Mouse (Mus musculus): ENCODE measurements around the gene Plekhg5. TPM values are rescaled to one million over a fixed set of nuclear protein-coding genes. Genes with fewer than 3 reads are reported as not detected.
A peak's percentile ranks its signal among the peaks of the same experiment; 100 is the strongest.

The Plekhg5 gene
- total and polyA plus RNA-seq, 2 experiments from 2014 or later, result 10.6 to 18.0 TPM

- no peak overlapping the region for H3K4me2 ChIP-seq (ENCODE audit: low read depth, low read length)
Measured at GRCm38 (mm10) chr4:152100541-152100940, 28.2 kb downstream of the Plekhg5 start.

GRCm38 (mm10) chr4:152101081-152101653 lies 28.9 kb downstream of the Plekhg5 start:
- no peak overlapping the region for H3K4me3 ChIP-seq (ENCODE audit: low read depth, low read length)
- 52% methylated on average over 7 of the region's 7 CpGs for WGBS
- peak overlapping the region; percentile 76 for H3K27ac ChIP-seq (ENCODE audit: low read depth)
- H3K4me1 ChIP-seq (ENCODE audit: control insufficient read depth, insufficient read depth), result peaks cover 10% of the 10 kb centered on the region
- no peak overlapping the region for H3K9ac ChIP-seq (replicated peaks; ENCODE audit: low read depth, low read length)
- peak; percentile 70 for DNase-seq (ENCODE audit: low spot score)
- TF ChIP-seq CTCF (IDR thresholded peaks at IDR 0.05; ENCODE audit: low read depth) (no peak), EP300 (IDR thresholded peaks at IDR 0.05; ENCODE audit: low read depth) (no peak)
- no peaks in the 10 kb centered on the region for H3K27me3 ChIP-seq (ENCODE audit: control insufficient read depth, insufficient read depth, low read length)
- no peaks in the 10 kb centered on the region for H3K9me3 ChIP-seq (replicated peaks; ENCODE audit: control insufficient read depth, low read length)
- peak; percentile 10; the same call in 1 of the 2 replicates for ATAC-seq (ENCODE audit: insufficient read depth, low read depth)
- peaks cover 37% of the 10 kb centered on the region for H3K36me3 ChIP-seq (replicated peaks; ENCODE audit: control insufficient read depth, insufficient read depth, low read length)
- H3K4me2 ChIP-seq (ENCODE audit: low read depth, low read length), result peak overlapping the region; percentile 7; the same call in 1 of the 2 replicates

More at GRCm38 (mm10) chr4:152100541-152100940, 28.2 kb downstream of the Plekhg5 start:
- DNase-seq (ENCODE audit: low spot score) (no peak), ATAC-seq (ENCODE audit: insufficient read depth, low read depth) (no peak)
- Histone ChIP-seq H3K4me3 (ENCODE audit: low read depth, low read length) (no peak overlapping the region), H3K4me1 (ENCODE audit: control insufficient read depth, insufficient read depth) (peaks cover 10% of the 10 kb centered on the region), H3K27ac (ENCODE audit: low read depth) (peak overlapping the region; percentile 76), H3K27me3 (ENCODE audit: control insufficient read depth, insufficient read depth, low read length) (no peaks in the 10 kb centered on the region), H3K36me3 (replicated peaks; ENCODE audit: control insufficient read depth, insufficient read depth, low read length) (peaks cover 31% of the 10 kb centered on the region), H3K9me3 (replicated peaks; ENCODE audit: control insufficient read depth, low read length) (no peaks in the 10 kb centered on the region), H3K9ac (replicated peaks; ENCODE audit: low read depth, low read length) (no peak overlapping the region)
- no peak for TF ChIP-seq CTCF (IDR thresholded peaks at IDR 0.05; ENCODE audit: low read depth)
- no peak for TF ChIP-seq EP300 (IDR thresholded peaks at IDR 0.05; ENCODE audit: low read depth)
- 35% methylated on average over 11 of the region's 11 CpGs for WGBS

- Histone ChIP-seq H3K9ac (replicated peaks; ENCODE audit: low read depth, low read length) (no peak overlapping the region), H3K27me3 (ENCODE audit: control insufficient read depth, insufficient read depth, low read length) (no peaks in the 10 kb centered on the region), H3K27ac (ENCODE audit: low read depth) (no peak overlapping the region), H3K4me2 (ENCODE audit: low read depth, low read length) (peak overlapping the region; percentile 7; the same call in 1 of the 2 replicates), H3K36me3 (replicated peaks; ENCODE audit: control insufficient read depth, insufficient read depth, low read length) (peaks cover 45% of the 10 kb centered on the region), H3K9me3 (replicated peaks; ENCODE audit: control insufficient read depth, low read length) (no peaks in the 10 kb centered on the region), H3K4me3 (ENCODE audit: low read depth, low read length) (no peak overlapping the region), H3K4me1 (ENCODE audit: control insufficient read depth, insufficient read depth) (peaks cover 10% of the 10 kb centered on the region)
- no peak for ATAC-seq (ENCODE audit: insufficient read depth, low read depth)
- no peak for DNase-seq (ENCODE audit: low spot score)
- WGBS, result 93% methylated on average over 16 of the region's 16 CpGs
- TF ChIP-seq EP300 (IDR thresholded peaks at IDR 0.05; ENCODE audit: low read depth) (no peak), CTCF (IDR thresholded peaks at IDR 0.05; ENCODE audit: low read depth) (no peak)
Measured at GRCm38 (mm10) chr4:152101921-152102320, 29.6 kb downstream of the Plekhg5 start.

GRCm38 (mm10) chr4:152103025-152103424 lies 30.7 kb downstream of the Plekhg5 start:
- Histone ChIP-seq H3K4me3 (ENCODE audit: low read depth, low read length) (no peak overlapping the region), H3K4me1 (ENCODE audit: control insufficient read depth, insufficient read depth) (peaks cover 14% of the 10 kb centered on the region), H3K36me3 (replicated peaks; ENCODE audit: control insufficient read depth, insufficient read depth, low read length) (peaks cover 53% of the 10 kb centered on the region), H3K9me3 (replicated peaks; ENCODE audit: control insufficient read depth, low read length) (no peaks in the 10 kb centered on the region), H3K9ac (replicated peaks; ENCODE audit: low read depth, low read length) (no peak overlapping the region), H3K27ac (ENCODE audit: low read depth) (no peak overlapping the region), H3K27me3 (ENCODE audit: control insufficient read depth, insufficient read depth, low read length) (no peaks in the 10 kb centered on the region), H3K4me2 (ENCODE audit: low read depth, low read length) (no peak overlapping the region)
- ATAC-seq (ENCODE audit: insufficient read depth, low read depth) (0 out of 2 replicates have a peak, but pooled peaks have one; percentile 13), DNase-seq (ENCODE audit: low spot score) (no peak)
- 42% methylated on average over 7 of the region's 7 CpGs for whole genome bisulfite sequencing
- TF ChIP-seq EP300 (IDR thresholded peaks at IDR 0.05; ENCODE audit: low read depth) (no peak), CTCF (IDR thresholded peaks at IDR 0.05; ENCODE audit: low read depth) (peak; percentile 78)

GRCm38 (mm10) chr4:152106746-152107145 lies 34.4 kb downstream of the Plekhg5 start:
- WGBS, result 68% methylated on average over 9 of the region's 9 CpGs
- Histone ChIP-seq H3K27ac (ENCODE audit: low read depth) (no peak overlapping the region), H3K4me1 (ENCODE audit: control insufficient read depth, insufficient read depth) (0 out of 2 replicates have a peak, but pooled peaks cover 8% of the 10 kb centered on the region), H3K27me3 (ENCODE audit: control insufficient read depth, insufficient read depth, low read length) (no peaks in the 10 kb centered on the region; the same call in 1 of the 2 replicates), H3K4me3 (ENCODE audit: low read depth, low read length) (no peak overlapping the region), H3K4me2 (ENCODE audit: low read depth, low read length) (no peak overlapping the region), H3K9ac (replicated peaks; ENCODE audit: low read depth, low read length) (no peak overlapping the region), H3K9me3 (replicated peaks; ENCODE audit: control insufficient read depth, low read length) (no peaks in the 10 kb centered on the region), H3K36me3 (replicated peaks; ENCODE audit: control insufficient read depth, insufficient read depth, low read length) (peaks cover 88% of the 10 kb centered on the region)
- ATAC-seq (ENCODE audit: insufficient read depth, low read depth) (no peak), DNase-seq (ENCODE audit: low spot score) (no peak)
- TF ChIP-seq CTCF (IDR thresholded peaks at IDR 0.05; ENCODE audit: low read depth), result no peak
- no peak for TF ChIP-seq EP300 (IDR thresholded peaks at IDR 0.05; ENCODE audit: low read depth)

Measured in heart, postnatal 0 days (tissue).